Mouse (Mus musculus): ENCODE data around the gene Layn. TPM values are rescaled to one million over a fixed set of nuclear protein-coding genes. Genes with fewer than 3 reads are reported as not detected.

Gene Layn
- polyA plus RNA-seq (2012; rRNA removed): 1.4 TPM in 2 replicates

GRCm38 (mm10) chr9:51076979-51077315 is at the start of gene Layn:
Layn (minus strand) TSS chr9:51077094.

GRCm38 (mm10) chr9:51101756-51102425 is 25.0 kb upstream of the Layn start, which contains the start of gene 4833427G06Rik:
4833427G06Rik (minus strand) TSS chr9:51102078.

GRCm38 (mm10) chr9:51060601-51061000 is 16.3 kb downstream of the Layn start, which contains the start of gene Btg4:
Btg4 (plus strand) TSS chr9:51060901.

GRCm38 (mm10) chr9:51008841-51009655 is 67.8 kb downstream of the Layn start, which contains the start of gene Sik2:
Sik2 (minus strand) TSS chr9:51009073.

Other genes starting within 250 kb of the Layn start
- 29.6 and 31.7 TPM in 2 replicates for gene Ppp2r1b, start 231.8 kb downstream of the Layn start, polyA plus RNA-seq (2012; rRNA removed)
- gene Sik2, start 68.0 kb downstream of the Layn start, polyA plus RNA-seq (2012; rRNA removed): 23.2 and 25.0 TPM in 2 replicates
- not detected in 2 replicates for gene Btg4, start 16.2 kb downstream of the Layn start, polyA plus RNA-seq (2012; rRNA removed)
- gene 4833427G06Rik, start 25.0 kb upstream of the Layn start, polyA plus RNA-seq (2012; rRNA removed): 0.75 and 1.6 TPM in 2 replicates
- 0.01 and 0.03 TPM in 2 replicates for gene Gm32742, start 88.4 kb upstream of the Layn start, polyA plus RNA-seq (2012; rRNA removed)
- gene Pou2af1, start 136.6 kb upstream of the Layn start, polyA plus RNA-seq (2012; rRNA removed): 0.12 and 0.21 TPM in 2 replicates
- 0.94 and 1.0 TPM in 2 replicates for gene Colca2, start 201.5 kb upstream of the Layn start, polyA plus RNA-seq (2012; rRNA removed)